Mouse (Mus musculus): ENCODE measurements at regions not wholly inside any gene's neighbourhood (a gene's known extent, or its start where the extent isn't known, plus 50 kb on each side); places are given as distances from the start of the nearest gene placed in this dataset.
A peak's percentile ranks its signal among the peaks of the same experiment; 100 is the strongest.
"Not testable (repeated sequence)": the region's sequence is repeated elsewhere in the genome, so short reads cannot be mapped to it uniquely, and the experiment has no call there.

GRCm38 (mm10) chr7:111843715-111844114 lies 63.9 kb upstream of the Galnt18 start:
- DNase-seq (ENCODE audit: low read depth, low spot score) = no peak

- DNase-seq (ENCODE audit: low read depth, low spot score) = peak; percentile 76
Observed at GRCm38 (mm10) chr7:111840826-111841225, 61.0 kb upstream of the Galnt18 start.

GRCm38 (mm10) chr7:111838162-111838561 lies 58.4 kb upstream of the Galnt18 start:
- no peak for DNase-seq (ENCODE audit: low read depth, low spot score)

- not testable (repeated sequence) for DNase-seq (ENCODE audit: low read depth, low spot score)
Observed at GRCm38 (mm10) chr7:111834356-111834755, 54.6 kb upstream of the Galnt18 start.

GRCm38 (mm10) chr7:111829931-111830330 lies 50.2 kb upstream of the Galnt18 start:
- no peak for DNase-seq (ENCODE audit: low read depth, low spot score)

All from brain, adult 2 months (tissue).